Mouse (Mus musculus): Measurements from ENCODE around the gene Sap18. TPM values are rescaled to one million over a fixed set of nuclear protein-coding genes. Genes with fewer than 3 reads are reported as not detected.

The Sap18 gene
- polyA plus RNA-seq, 2 experiments, result 39.6 to 45.6 TPM

DNA sequence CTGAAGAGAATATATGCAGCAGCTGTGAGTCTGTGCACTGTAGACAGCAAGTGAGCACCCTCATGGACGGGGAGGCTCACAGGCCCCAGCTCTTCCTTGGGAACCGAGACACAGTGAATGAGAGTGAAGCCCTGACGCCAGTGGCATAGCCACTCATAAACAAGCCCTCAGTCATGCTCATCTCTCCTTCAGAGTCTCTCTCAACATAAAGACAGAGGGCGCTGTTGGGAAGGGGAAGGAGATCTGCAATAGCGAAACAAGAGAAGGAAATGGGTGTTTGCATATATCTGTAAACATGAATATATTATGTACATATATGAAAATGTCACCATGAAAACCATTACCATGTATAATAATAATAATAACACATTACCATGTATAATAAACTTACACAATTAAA, 10.6 kb downstream of the Sap18 start:
- no peak for ATAC-seq (ENCODE audit: low FRiP score, low read depth)
- no peaks in the 10 kb centered on the region for H3K9me3 ChIP-seq (ENCODE audit: control insufficient read depth, low read length)
- H3K4me3 ChIP-seq (replicated peaks; ENCODE audit: low read length), result no peak overlapping the region
- TF ChIP-seq POLR2A (IDR thresholded peaks at IDR 0.05; ENCODE audit: borderline replicate concordance, extremely low read depth, insufficient read depth, insufficient read length), result no peak
- no peak overlapping the region for H3K4me2 ChIP-seq (replicated peaks; ENCODE audit: low read depth, low read length, severe bottlenecking)
- DNase-seq (ENCODE audit: low spot score), result no peak
- H3K9ac ChIP-seq (ENCODE audit: low read depth, low read length, severe bottlenecking), result no peak overlapping the region
- H3K36me3 ChIP-seq (ENCODE audit: control insufficient read depth, insufficient read depth, low read length), result peaks cover 79% of the 10 kb centered on the region
- WGBS, result 77% methylated on average over 5 of the region's 5 CpGs
- no peaks in the 10 kb centered on the region for H3K27me3 ChIP-seq (ENCODE audit: control insufficient read depth, insufficient read depth, low read length)
- H3K4me1 ChIP-seq (ENCODE audit: control insufficient read depth, insufficient read depth, low read length), result no peaks in the 10 kb centered on the region
- H3K27ac ChIP-seq (replicated peaks; ENCODE audit: low read depth, low read length), result no peak overlapping the region

DNA sequence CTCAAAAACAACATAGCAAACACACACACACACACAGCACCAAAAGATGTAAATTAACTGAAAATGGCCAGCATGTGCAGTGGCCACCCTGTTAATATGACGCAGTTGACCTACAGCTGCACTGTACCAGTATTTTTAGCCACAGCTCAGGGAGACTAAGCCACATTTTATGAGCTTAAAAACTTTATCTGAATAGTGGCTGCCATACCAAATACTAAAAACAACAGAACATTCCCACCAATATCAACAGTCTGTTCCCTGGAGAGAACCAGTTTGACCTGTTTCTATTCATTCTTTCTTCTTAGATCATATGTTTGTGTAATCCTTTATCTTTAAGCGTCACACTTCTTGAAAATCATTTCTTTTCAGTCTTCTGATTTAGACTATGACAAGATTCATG, 12.9 kb downstream of the Sap18 start:
- Histone ChIP-seq H3K4me1 (ENCODE audit: control insufficient read depth, insufficient read depth, low read length) (no peaks in the 10 kb centered on the region), H3K9me3 (ENCODE audit: control insufficient read depth, low read length) (no peaks in the 10 kb centered on the region), H3K4me3 (replicated peaks; ENCODE audit: low read length) (no peak overlapping the region), H3K27ac (replicated peaks; ENCODE audit: low read depth, low read length) (no peak overlapping the region), H3K36me3 (ENCODE audit: control insufficient read depth, insufficient read depth, low read length) (peaks cover 67% of the 10 kb centered on the region), H3K9ac (ENCODE audit: low read depth, low read length, severe bottlenecking) (no peak overlapping the region), H3K27me3 (ENCODE audit: control insufficient read depth, insufficient read depth, low read length) (no peaks in the 10 kb centered on the region), H3K4me2 (replicated peaks; ENCODE audit: low read depth, low read length, severe bottlenecking) (no peak overlapping the region)
- ATAC-seq (ENCODE audit: low FRiP score, low read depth) (no peak), DNase-seq (ENCODE audit: low spot score) (no peak)
- whole genome bisulfite sequencing, result 85% methylated on average over 2 of the region's 2 CpGs
- TF ChIP-seq POLR2A (IDR thresholded peaks at IDR 0.05; ENCODE audit: borderline replicate concordance, extremely low read depth, insufficient read depth, insufficient read length), result no peak

DNA sequence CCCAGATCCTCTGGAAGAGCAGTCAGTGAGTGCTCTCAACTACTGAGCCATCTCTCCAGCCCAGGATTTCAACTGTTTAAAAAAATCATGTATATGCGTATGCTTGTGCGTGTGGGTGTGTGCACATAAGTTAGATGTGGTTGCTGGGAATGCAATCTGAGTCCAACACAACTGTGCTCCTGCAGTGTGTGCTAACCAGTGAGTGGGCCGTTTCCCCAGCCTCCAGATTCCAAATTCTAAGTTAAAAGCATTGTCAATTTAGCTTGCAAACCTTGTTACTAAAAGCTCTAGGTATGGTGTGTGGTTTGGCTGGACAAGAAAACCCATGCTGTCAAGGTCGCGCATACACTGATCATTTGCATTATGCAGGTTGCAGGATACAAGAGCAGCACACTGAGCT, 13.9 kb downstream of the Sap18 start:
- no peak for DNase-seq (ENCODE audit: low spot score)
- Histone ChIP-seq H3K27ac (replicated peaks; ENCODE audit: low read depth, low read length) (no peak overlapping the region), H3K4me3 (replicated peaks; ENCODE audit: low read length) (no peak overlapping the region), H3K4me2 (replicated peaks; ENCODE audit: low read depth, low read length, severe bottlenecking) (no peak overlapping the region), H3K9me3 (ENCODE audit: control insufficient read depth, low read length) (no peaks in the 10 kb centered on the region), H3K9ac (ENCODE audit: low read depth, low read length, severe bottlenecking) (no peak overlapping the region), H3K4me1 (ENCODE audit: control insufficient read depth, insufficient read depth, low read length) (no peaks in the 10 kb centered on the region), H3K27me3 (ENCODE audit: control insufficient read depth, insufficient read depth, low read length) (no peaks in the 10 kb centered on the region), H3K36me3 (ENCODE audit: control insufficient read depth, insufficient read depth, low read length) (peaks cover 63% of the 10 kb centered on the region)
- 95% methylated on average over 5 of the region's 5 CpGs for WGBS
- no peak for TF ChIP-seq POLR2A (IDR thresholded peaks at IDR 0.05; ENCODE audit: borderline replicate concordance, extremely low read depth, insufficient read depth, insufficient read length)
- ATAC-seq (ENCODE audit: low FRiP score, low read depth), result no peak

DNA sequence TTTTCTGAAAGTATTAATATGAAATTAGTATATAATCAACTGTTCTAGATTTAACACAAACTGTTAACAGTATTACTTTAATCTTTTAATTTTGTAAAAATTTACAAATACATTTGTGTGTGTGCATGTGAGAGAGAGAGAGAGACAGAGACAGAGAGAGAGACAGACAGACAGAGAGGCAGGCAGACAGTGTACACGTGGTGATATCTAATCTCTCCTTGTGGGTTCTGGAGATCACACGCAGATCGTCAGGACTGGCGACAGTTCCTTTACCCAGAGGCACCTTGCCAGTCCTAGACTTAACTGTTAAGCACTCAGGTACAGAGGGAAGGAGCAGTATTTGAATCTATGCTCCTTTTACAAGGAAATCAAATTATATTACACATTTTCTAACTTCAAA, 22.9 kb downstream of the Sap18 start:
- Histone ChIP-seq H3K27ac (replicated peaks; ENCODE audit: low read depth, low read length) (no peak overlapping the region), H3K27me3 (ENCODE audit: control insufficient read depth, insufficient read depth, low read length) (no peaks in the 10 kb centered on the region), H3K4me1 (ENCODE audit: control insufficient read depth, insufficient read depth, low read length) (0 out of 2 replicates have a peak, but pooled peaks cover 3% of the 10 kb centered on the region), H3K9me3 (ENCODE audit: control insufficient read depth, low read length) (no peaks in the 10 kb centered on the region), H3K36me3 (ENCODE audit: control insufficient read depth, insufficient read depth, low read length) (peaks cover 60% of the 10 kb centered on the region), H3K4me2 (replicated peaks; ENCODE audit: low read depth, low read length, severe bottlenecking) (no peak overlapping the region), H3K4me3 (replicated peaks; ENCODE audit: low read length) (no peak overlapping the region), H3K9ac (ENCODE audit: low read depth, low read length, severe bottlenecking) (no peak overlapping the region)
- ATAC-seq (ENCODE audit: low FRiP score, low read depth) (no peak), DNase-seq (ENCODE audit: low spot score) (no peak)
- TF ChIP-seq POLR2A (IDR thresholded peaks at IDR 0.05; ENCODE audit: borderline replicate concordance, extremely low read depth, insufficient read depth, insufficient read length), result no peak
- 85% methylated on average over 4 of the region's 4 CpGs for whole genome bisulfite sequencing

DNA sequence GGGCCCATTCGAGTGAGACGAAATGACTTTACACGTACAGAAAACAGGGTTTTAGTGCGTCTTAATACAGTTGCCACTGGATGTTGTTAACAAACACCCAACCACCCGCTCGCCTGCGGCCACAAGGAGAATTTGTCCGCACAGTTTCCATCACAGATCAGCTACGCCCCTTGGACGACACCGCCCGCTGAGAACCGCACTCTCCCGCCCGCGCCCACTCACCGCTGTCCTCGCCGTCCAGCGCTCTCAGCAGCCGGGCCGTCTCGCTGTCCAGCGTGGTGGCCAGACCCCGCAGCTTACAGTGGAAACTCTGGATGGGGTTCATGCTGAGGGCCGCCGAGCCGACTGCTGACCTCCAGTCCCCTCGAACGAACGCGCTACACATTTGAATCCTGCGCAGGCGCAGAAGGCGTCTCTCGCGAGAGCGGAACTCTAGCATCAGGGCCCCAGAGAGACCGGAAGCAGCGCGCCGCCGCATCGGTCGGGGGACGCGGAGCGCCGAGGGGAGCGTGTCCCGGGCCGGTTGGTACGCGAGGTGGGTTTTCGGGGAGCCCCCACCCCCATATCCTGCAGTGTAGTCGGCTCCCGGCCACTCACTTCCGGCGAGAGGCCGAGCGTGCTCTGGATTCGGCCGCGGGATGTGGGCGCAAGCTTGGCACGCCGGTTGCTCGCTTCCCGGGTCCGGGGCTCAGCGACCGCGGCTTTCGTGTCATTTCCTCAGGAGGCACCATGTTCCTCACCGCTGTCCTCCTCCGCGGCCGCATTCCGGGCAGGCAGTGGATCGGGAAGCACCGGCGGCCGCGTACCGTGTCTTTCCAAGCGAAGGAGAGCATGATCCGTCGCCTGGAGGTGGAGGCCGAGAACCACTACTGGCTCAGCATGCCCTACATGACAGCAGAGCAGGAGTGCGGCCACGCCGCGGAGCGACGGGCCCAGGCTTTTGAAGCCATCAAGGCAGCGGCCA, 28.1 kb downstream of the Sap18 start, which contains the start of the genes Ska3 and Mrpl57:
Gene Ska3 (minus strand): TSS at position 398 of the 964 bp plus-strand sequence.
Gene Mrpl57 (plus strand): TSS at position 447 of the 964 bp plus-strand sequence.
- Histone ChIP-seq H3K36me3 (ENCODE audit: control insufficient read depth, insufficient read depth, low read length) (peaks cover 22% of the 10 kb centered on the region), H3K27me3 (ENCODE audit: control insufficient read depth, insufficient read depth, low read length) (no peaks in the 10 kb centered on the region), H3K4me1 (ENCODE audit: control insufficient read depth, insufficient read depth, low read length) (peaks cover 16% of the 10 kb centered on the region), H3K4me3 (replicated peaks; ENCODE audit: low read length) (peak within 1 kb of the TSS; percentile 82), H3K9me3 (ENCODE audit: control insufficient read depth, low read length) (no peaks in the 10 kb centered on the region), H3K9ac (ENCODE audit: low read depth, low read length, severe bottlenecking) (peak within 1 kb of the TSS; percentile 91), H3K4me2 (replicated peaks; ENCODE audit: low read depth, low read length, severe bottlenecking) (peak within 1 kb of the TSS; percentile 76), H3K27ac (replicated peaks; ENCODE audit: low read depth, low read length) (peak within 1 kb of the TSS; percentile 90)
- ATAC-seq (ENCODE audit: low FRiP score, low read depth) (peak; percentile 94), DNase-seq (ENCODE audit: low spot score) (peak; percentile 94)
- whole genome bisulfite sequencing, result under 1% methylated on average over 85 of the region's 96 CpGs
- peak; percentile 93; the same call in 1 of the 2 replicates for TF ChIP-seq POLR2A (IDR thresholded peaks at IDR 0.05; ENCODE audit: borderline replicate concordance, extremely low read depth, insufficient read depth, insufficient read length)

Measured in limb, embryonic 14.5 days (tissue).